Mouse (Mus musculus) limb, embryonic 12.5 days (tissue): Measurements from ENCODE around the gene Oas1e. TPM values are rescaled to one million over a fixed set of nuclear protein-coding genes. Genes with fewer than 3 reads are reported as not detected.

Source experiments
- polyA plus RNA-seq: library from polyadenylated mRNA; unstranded; fragments of >200 nt; fragmentation: Nextera tagmentation; extraction: Ambion mirVana; gene quantifications from 2 replicates; pipeline ENCODE4 v1.2.1, GENCODE M21; 2016

Gene Oas1e
- polyA plus RNA-seq, 1 experiment from 2014 or later = not detected

Other genes with a start within 250 kb of the Oas1e start
- 16.7 and 17.2 TPM in 2 replicates for gene Tpcn1, start 206.9 kb downstream of the Oas1e start, polyA plus RNA-seq
- gene Iqcd, start 206.5 kb downstream of the Oas1e start, polyA plus RNA-seq = 0.64 and 0.93 TPM in 2 replicates
- gene Rita1, start 182.9 kb downstream of the Oas1e start, polyA plus RNA-seq = 16.9 and 19.1 TPM in 2 replicates
- 48.8 and 50.3 TPM in 2 replicates for gene Ddx54, start 182.8 kb downstream of the Oas1e start, polyA plus RNA-seq
- not detected in 2 replicates for gene Cfap73, start 161.3 kb downstream of the Oas1e start, polyA plus RNA-seq
- 0.24 and 0.86 TPM in 2 replicates for gene Rasal1, start 146.7 kb downstream of the Oas1e start, polyA plus RNA-seq
- 6.8 and 7.5 TPM in 2 replicates for gene Dtx1, start 83.6 kb downstream of the Oas1e start, polyA plus RNA-seq
- 0.15 and 0.19 TPM in 2 replicates for gene Oas2, start 45.7 kb downstream of the Oas1e start, polyA plus RNA-seq
- gene Oas3, start 17.9 kb downstream of the Oas1e start, polyA plus RNA-seq = not detected in 2 replicates
- 0.23 and 0.51 TPM in 2 replicates for gene Oas1c, start 17.0 kb upstream of the Oas1e start, polyA plus RNA-seq
- not detected in 2 replicates for gene Oas1f, start 51.8 kb upstream of the Oas1e start, polyA plus RNA-seq
- not detected in 2 replicates for gene Oas1h, start 65.9 kb upstream of the Oas1e start, polyA plus RNA-seq
- 0.14 and 0.22 TPM in 2 replicates for gene Oas1g, start 92.1 kb upstream of the Oas1e start, polyA plus RNA-seq
- 0.66 and 1.1 TPM in 2 replicates for gene Oas1a, start 112.0 kb upstream of the Oas1e start, polyA plus RNA-seq
- not detected in 2 replicates for gene Oas1d, start 119.0 kb upstream of the Oas1e start, polyA plus RNA-seq
- gene Rph3a, start 214.6 kb upstream of the Oas1e start, polyA plus RNA-seq = not detected in 2 replicates